Mouse (Mus musculus): Measurements from ENCODE around the gene Sec11a.
"Not testable (repeated sequence)": the region's sequence is repeated elsewhere in the genome, so short reads cannot be mapped to it uniquely, and the experiment has no call there.

DNA sequence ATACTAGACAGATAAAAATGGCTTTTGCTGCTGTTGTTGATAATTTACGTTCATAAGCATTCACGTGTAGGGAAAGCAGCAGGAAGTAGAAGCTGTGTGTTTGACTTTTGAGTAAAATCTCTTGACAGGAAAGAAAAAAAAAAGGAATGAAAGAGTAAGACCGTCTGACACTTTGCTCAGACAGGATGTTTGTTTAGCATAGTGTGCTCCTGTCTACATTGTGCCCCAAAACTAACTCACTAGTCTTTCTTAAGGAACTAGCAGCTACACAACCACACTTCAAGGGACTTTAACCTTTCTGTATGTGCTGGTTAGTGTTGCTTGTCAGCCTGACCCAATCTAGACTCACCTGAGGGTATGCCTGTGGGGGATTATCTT lies 26.0 kb upstream of the Sec11a start:
- TF ChIP-seq CTCF (IDR thresholded peaks at IDR 0.05; ENCODE audit: control insufficient read depth, insufficient read depth, low read length); POLR2A (IDR thresholded peaks at IDR 0.05; ENCODE audit: borderline replicate concordance, control insufficient read depth, low read depth, low read length): not testable (repeated sequence)
